Mouse (Mus musculus): Measurements from ENCODE around the gene Man1a. TPM values are rescaled to one million over a fixed set of nuclear protein-coding genes. Genes with fewer than 3 reads are reported as not detected.
A peak's percentile ranks its signal among the peaks of the same experiment; 100 is the strongest.

The Man1a gene
- total RNA-seq, 1 experiment, result 9.1 TPM

DNA sequence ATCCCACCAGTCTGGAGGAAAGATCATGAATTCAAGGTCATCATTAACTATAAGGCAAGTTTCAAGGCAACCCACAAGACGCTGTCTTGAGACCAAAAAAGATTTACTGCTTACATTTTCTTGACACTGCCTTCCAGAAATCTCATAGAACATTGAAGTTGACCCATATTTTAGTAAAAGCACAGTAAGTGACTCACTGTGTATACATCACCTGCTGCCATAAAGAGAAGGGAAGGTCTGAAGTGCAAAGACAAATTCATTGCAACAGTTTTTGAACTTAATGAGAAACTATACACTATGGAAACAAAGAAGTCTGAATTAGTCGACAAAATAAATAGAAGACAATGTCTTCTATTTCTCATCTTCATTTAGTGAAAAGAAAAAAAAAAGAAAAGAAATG lies 8.7 kb upstream of the Man1a start:
- no peak overlapping the region for H3K4me3 ChIP-seq (ENCODE audit: insufficient read depth in 1 of 2, low read depth in 1 of 2, low read length in 2 of 2, poor library complexity in 1 of 2, severe bottlenecking in 1 of 2)
- DNase-seq (ENCODE audit: low read depth, low spot score), result no peak
- H3K36me3 ChIP-seq (ENCODE audit: control insufficient read depth, insufficient read depth, low read length, poor library complexity, severe bottlenecking), result no peaks in the 10 kb centered on the region
- no peak overlapping the region for H3K9ac ChIP-seq (ENCODE audit: insufficient read depth, low read depth, low read length, poor library complexity, severe bottlenecking)
- no peaks in the 10 kb centered on the region for H3K4me1 ChIP-seq (ENCODE audit: control insufficient read depth in 2 of 2, insufficient read depth in 2 of 2, low read length in 2 of 2, poor library complexity in 1 of 2)
- H3K9me3 ChIP-seq (ENCODE audit: control insufficient read depth, insufficient read depth, low read depth, low read length), result no peaks in the 10 kb centered on the region
- in situ Hi-C loops (cut with MboI; ENCODE audit: low sequenced_read_pairs in 2 of 2, unreplicated experiment in 2 of 2), result no loop called here
- TF ChIP-seq ZNF384 (IDR thresholded peaks at IDR 0.05; ENCODE audit: low read depth, low read length) (no peak), CHD2 (IDR thresholded peaks at IDR 0.05; ENCODE audit: low read depth, low read length) (no peak)
- H3K27ac ChIP-seq (ENCODE audit: insufficient read depth, low read depth, low read length, poor library complexity, severe bottlenecking), result no peak overlapping the region

DNA sequence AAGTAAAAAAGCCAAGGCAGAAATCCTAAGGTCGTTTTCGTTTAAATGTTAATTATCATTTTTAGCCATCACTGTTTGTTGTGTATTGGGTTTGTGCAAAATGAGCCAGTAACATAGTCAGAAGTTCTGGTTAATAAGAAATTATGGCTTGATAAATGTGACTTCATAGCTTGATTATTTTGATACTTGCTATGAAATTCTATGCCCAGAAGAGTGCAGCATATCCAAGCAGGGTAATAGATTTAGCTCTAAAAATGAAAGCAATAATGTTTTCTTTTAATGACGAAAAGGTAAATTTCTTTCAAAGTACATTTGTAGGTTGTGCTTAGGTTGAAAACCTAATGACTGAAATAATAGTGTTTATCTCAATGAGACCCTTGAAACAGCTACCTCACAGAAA lies 596 bp upstream of the Man1a start:
- TF ChIP-seq CHD2 (IDR thresholded peaks at IDR 0.05; ENCODE audit: low read depth, low read length), result no peak
- no peak for TF ChIP-seq MAFK (IDR thresholded peaks at IDR 0.05; ENCODE audit: insufficient read depth, low read depth, low read length)
- no peak for TF ChIP-seq HCFC1 (IDR thresholded peaks at IDR 0.05; ENCODE audit: borderline replicate concordance, insufficient read depth, low read length)
- TF ChIP-seq ZNF384 (IDR thresholded peaks at IDR 0.05; ENCODE audit: low read depth, low read length), result no peak
- no peak for TF ChIP-seq ZC3H11A (IDR thresholded peaks at IDR 0.05; ENCODE audit: borderline replicate concordance, low read depth, low read length)
- DNase-seq (ENCODE audit: low read depth, low spot score), result no peak
- H3K9me3 ChIP-seq (ENCODE audit: control insufficient read depth, insufficient read depth, low read depth, low read length), result no peaks in the 10 kb centered on the region
- no peaks in the 10 kb centered on the region for H3K4me1 ChIP-seq (ENCODE audit: control insufficient read depth in 2 of 2, insufficient read depth in 2 of 2, low read length in 2 of 2, poor library complexity in 1 of 2)
- H3K36me3 ChIP-seq (ENCODE audit: control insufficient read depth, insufficient read depth, low read length, poor library complexity, severe bottlenecking), result no peaks in the 10 kb centered on the region
- in situ Hi-C loops (cut with MboI; ENCODE audit: low sequenced_read_pairs in 2 of 2, unreplicated experiment in 2 of 2), result no loop called here
- H3K27ac ChIP-seq (ENCODE audit: insufficient read depth, low read depth, low read length, poor library complexity, severe bottlenecking), result no peak overlapping the region
- H3K4me3 ChIP-seq (ENCODE audit: insufficient read depth in 1 of 2, low read depth in 1 of 2, low read length in 2 of 2, poor library complexity in 1 of 2, severe bottlenecking in 1 of 2), result no peak overlapping the region
- no peak overlapping the region for H3K9ac ChIP-seq (ENCODE audit: insufficient read depth, low read depth, low read length, poor library complexity, severe bottlenecking)

DNA sequence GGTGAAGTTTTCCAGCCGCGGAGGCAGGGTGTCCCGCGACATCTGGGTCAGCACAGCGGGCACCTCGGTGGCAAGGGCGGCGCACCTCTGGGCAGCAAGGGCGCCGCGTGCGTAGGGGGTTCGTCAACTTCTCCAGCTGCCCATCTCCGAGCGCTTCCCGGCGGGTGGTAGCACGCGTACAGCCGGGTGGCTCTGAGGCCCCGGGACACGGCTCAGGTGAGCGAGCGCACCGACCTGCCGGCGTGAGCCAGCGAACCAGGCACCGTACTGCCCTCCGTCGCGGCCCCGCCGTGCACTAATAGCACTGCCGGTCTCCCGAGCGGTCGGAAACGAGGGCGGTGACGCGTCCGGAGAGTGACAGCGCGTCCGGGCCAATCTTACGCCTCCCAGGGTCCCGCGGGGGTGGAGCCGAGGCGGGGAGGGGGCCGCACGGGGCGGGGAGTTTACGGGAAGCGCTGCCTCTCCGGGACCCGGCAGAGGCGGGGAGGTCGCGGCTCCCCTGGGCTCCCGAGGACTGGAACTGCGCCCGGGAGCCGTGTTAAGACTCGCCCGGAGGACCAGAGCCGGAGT lies 883 bp downstream of the Man1a start:
- peak overlapping the region; percentile 64 to 84 for H3K4me3 ChIP-seq (ENCODE audit: insufficient read depth in 1 of 2, low read depth in 1 of 2, low read length in 2 of 2, poor library complexity in 1 of 2, severe bottlenecking in 1 of 2)
- no peak for TF ChIP-seq ZC3H11A (IDR thresholded peaks at IDR 0.05; ENCODE audit: borderline replicate concordance, low read depth, low read length)
- no peak for TF ChIP-seq ZNF384 (IDR thresholded peaks at IDR 0.05; ENCODE audit: low read depth, low read length)
- H3K9me3 ChIP-seq (ENCODE audit: control insufficient read depth, insufficient read depth, low read depth, low read length), result no peaks in the 10 kb centered on the region
- peak; percentile 64 for DNase-seq (ENCODE audit: low read depth, low spot score)
- no peaks in the 10 kb centered on the region for H3K4me1 ChIP-seq (ENCODE audit: control insufficient read depth in 2 of 2, insufficient read depth in 2 of 2, low read length in 2 of 2, poor library complexity in 1 of 2)
- in situ Hi-C loops (cut with MboI; ENCODE audit: low sequenced_read_pairs in 2 of 2, unreplicated experiment in 2 of 2), result no loop called here
- no peak overlapping the region for H3K27ac ChIP-seq (ENCODE audit: insufficient read depth, low read depth, low read length, poor library complexity, severe bottlenecking)
- H3K36me3 ChIP-seq (ENCODE audit: control insufficient read depth, insufficient read depth, low read length, poor library complexity, severe bottlenecking), result no peaks in the 10 kb centered on the region
- H3K9ac ChIP-seq (ENCODE audit: insufficient read depth, low read depth, low read length, poor library complexity, severe bottlenecking), result peak overlapping the region; percentile 59

DNA sequence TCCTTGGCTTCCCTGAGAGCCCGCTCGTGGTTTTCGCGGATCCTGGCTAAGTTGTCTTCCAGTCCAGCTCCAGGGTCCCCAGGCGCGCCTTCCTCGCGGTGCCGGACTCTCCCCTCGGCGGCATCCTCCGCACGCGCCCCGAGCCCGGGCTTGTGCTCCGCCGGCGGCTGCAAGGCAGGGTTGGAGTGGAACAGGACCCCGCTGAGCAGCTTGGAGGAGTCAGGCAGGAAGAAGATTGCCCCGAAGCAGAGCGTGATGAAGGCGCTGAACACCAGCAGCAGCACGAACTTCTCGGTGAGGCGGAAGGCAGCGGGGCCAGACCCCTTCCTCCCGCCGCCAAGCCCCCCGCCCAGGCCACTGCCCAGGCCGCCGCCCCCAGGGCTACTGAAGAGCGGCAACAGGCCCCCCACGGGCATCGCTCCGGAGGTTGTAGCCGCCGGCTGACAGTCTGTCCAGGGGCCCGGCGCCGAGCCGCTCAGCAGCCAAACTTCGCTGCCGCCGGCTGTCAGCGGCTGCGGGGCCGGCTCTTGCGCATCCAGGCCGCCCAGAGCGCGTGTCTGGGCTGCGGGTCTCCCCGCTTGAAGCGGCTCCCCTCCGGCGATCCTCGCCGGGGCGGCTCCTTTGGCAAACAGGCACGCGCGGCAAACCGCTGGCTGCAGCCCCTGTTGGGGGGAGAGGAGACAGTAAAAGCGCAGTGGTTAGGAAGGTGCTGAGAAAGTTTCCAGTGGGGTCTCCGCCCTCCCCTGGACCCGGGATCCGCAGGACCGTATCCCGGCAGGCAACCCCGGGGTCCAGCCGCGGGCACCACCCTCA lies 1.6 kb downstream of the Man1a start:
- in situ Hi-C loops (cut with MboI; ENCODE audit: low sequenced_read_pairs in 2 of 2, unreplicated experiment in 2 of 2), result no loop called here
- peak; percentile 39 for DNase-seq (ENCODE audit: low read depth, low spot score)
- Histone ChIP-seq H3K36me3 (ENCODE audit: control insufficient read depth, insufficient read depth, low read length, poor library complexity, severe bottlenecking) (no peaks in the 10 kb centered on the region), H3K4me1 (ENCODE audit: control insufficient read depth in 2 of 2, insufficient read depth in 2 of 2, low read length in 2 of 2, poor library complexity in 1 of 2) (no peaks in the 10 kb centered on the region), H3K4me3 (ENCODE audit: insufficient read depth in 1 of 2, low read depth in 1 of 2, low read length in 2 of 2, poor library complexity in 1 of 2, severe bottlenecking in 1 of 2) (peak overlapping the region; percentile 64 to 84), H3K27ac (ENCODE audit: insufficient read depth, low read depth, low read length, poor library complexity, severe bottlenecking) (no peak overlapping the region), H3K9me3 (ENCODE audit: control insufficient read depth, insufficient read depth, low read depth, low read length) (no peaks in the 10 kb centered on the region), H3K9ac (ENCODE audit: insufficient read depth, low read depth, low read length, poor library complexity, severe bottlenecking) (peak overlapping the region; percentile 58)
- no peak for TF ChIP-seq MAFK (IDR thresholded peaks at IDR 0.05; ENCODE audit: insufficient read depth, low read depth, low read length)
- no peak for TF ChIP-seq HCFC1 (IDR thresholded peaks at IDR 0.05; ENCODE audit: borderline replicate concordance, insufficient read depth, low read length)
- no peak for TF ChIP-seq ZNF384 (IDR thresholded peaks at IDR 0.05; ENCODE audit: low read depth, low read length)
- TF ChIP-seq CHD2 (IDR thresholded peaks at IDR 0.05; ENCODE audit: low read depth, low read length), result no peak
- no peak for TF ChIP-seq ZC3H11A (IDR thresholded peaks at IDR 0.05; ENCODE audit: borderline replicate concordance, low read depth, low read length)

DNA sequence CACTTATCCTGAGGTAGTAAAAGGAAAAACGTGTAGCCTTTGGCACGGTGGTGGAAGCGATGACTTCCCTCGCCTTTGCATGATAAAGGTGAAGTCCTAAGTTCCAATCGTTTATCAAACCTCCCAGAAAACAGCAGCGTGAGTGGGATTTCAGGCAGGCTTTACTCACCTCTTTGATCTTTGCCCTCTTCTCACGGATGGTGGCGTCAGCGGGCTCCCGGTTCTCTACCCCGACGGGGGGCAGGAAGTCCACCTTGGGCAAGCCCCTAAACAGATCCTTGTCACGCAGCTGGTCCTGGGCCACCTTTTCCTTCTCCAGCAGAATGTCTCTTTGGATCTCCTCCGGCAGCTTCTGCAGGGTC lies 2.2 kb downstream of the Man1a start:
- TF ChIP-seq ZNF384 (IDR thresholded peaks at IDR 0.05; ENCODE audit: low read depth, low read length) (no peak), ZC3H11A (IDR thresholded peaks at IDR 0.05; ENCODE audit: borderline replicate concordance, low read depth, low read length) (no peak), CHD2 (IDR thresholded peaks at IDR 0.05; ENCODE audit: low read depth, low read length) (no peak), HCFC1 (IDR thresholded peaks at IDR 0.05; ENCODE audit: borderline replicate concordance, insufficient read depth, low read length) (no peak), MAFK (IDR thresholded peaks at IDR 0.05; ENCODE audit: insufficient read depth, low read depth, low read length) (no peak)
- Histone ChIP-seq H3K36me3 (ENCODE audit: control insufficient read depth, insufficient read depth, low read length, poor library complexity, severe bottlenecking) (no peaks in the 10 kb centered on the region), H3K4me3 (ENCODE audit: insufficient read depth in 1 of 2, low read depth in 1 of 2, low read length in 2 of 2, poor library complexity in 1 of 2, severe bottlenecking in 1 of 2) (peak overlapping the region; percentile 64 to 84), H3K27ac (ENCODE audit: insufficient read depth, low read depth, low read length, poor library complexity, severe bottlenecking) (no peak overlapping the region), H3K9me3 (ENCODE audit: control insufficient read depth, insufficient read depth, low read depth, low read length) (no peaks in the 10 kb centered on the region), H3K4me1 (ENCODE audit: control insufficient read depth in 2 of 2, insufficient read depth in 2 of 2, low read length in 2 of 2, poor library complexity in 1 of 2) (no peaks in the 10 kb centered on the region), H3K9ac (ENCODE audit: insufficient read depth, low read depth, low read length, poor library complexity, severe bottlenecking) (peak overlapping the region; percentile 58)
- no peak for DNase-seq (ENCODE audit: low read depth, low spot score)
- in situ Hi-C loops (cut with MboI; ENCODE audit: low sequenced_read_pairs in 2 of 2, unreplicated experiment in 2 of 2), result no loop called here

Measured in ES-E14 (cell line).